Mouse (Mus musculus): Measurements from ENCODE around the gene Gpkow. TPM values are rescaled to one million over a fixed set of nuclear protein-coding genes. Genes with fewer than 3 reads are reported as not detected.
A peak's percentile ranks its signal among the peaks of the same experiment; 100 is the strongest.

The Gpkow gene
- total RNA-seq (2014; fragmentation: Nextera tagmentation) (28.3 and 53.3 TPM in 2 replicates), total RNA-seq (2017) (20.6 and 31.1 TPM in 2 replicates)

- peak; percentile 100 for ATAC-seq (replicated peaks; ENCODE audit: low FRiP score, low TSS enrichment, poor library complexity, severe bottlenecking)
These were observed at the start of gene Gpkow for GRCm38 (mm10) chrX:7696954-7697381. Gpkow (plus strand) TSS chrX:7697131.

GRCm38 (mm10) chrX:7648671-7649304 lies 48.1 kb upstream of the Gpkow start:
- peak; percentile 96 for ATAC-seq (replicated peaks; ENCODE audit: low FRiP score, low TSS enrichment, poor library complexity, severe bottlenecking)

- ATAC-seq (replicated peaks; ENCODE audit: low FRiP score, low TSS enrichment, poor library complexity, severe bottlenecking) = peak; percentile 98
These were observed 39.7 kb upstream of the Gpkow start, which contains the start of gene Prickle3 for GRCm38 (mm10) chrX:7657221-7657639. Prickle3 (plus strand) TSS chrX:7657260.

GRCm38 (mm10) chrX:7658031-7658784 lies 38.7 kb upstream of the Gpkow start:
- ATAC-seq (replicated peaks; ENCODE audit: low FRiP score, low TSS enrichment, poor library complexity, severe bottlenecking) = no peak

- ATAC-seq (replicated peaks; ENCODE audit: low FRiP score, low TSS enrichment, poor library complexity, severe bottlenecking) = no peak
These were observed 37.9 kb upstream of the Gpkow start for GRCm38 (mm10) chrX:7658785-7659589.

GRCm38 (mm10) chrX:7661086-7661485 lies 35.8 kb upstream of the Gpkow start:
- ATAC-seq (replicated peaks; ENCODE audit: low FRiP score, low TSS enrichment, poor library complexity, severe bottlenecking) = no peak

GRCm38 (mm10) chrX:7662936-7663335 lies 34.0 kb upstream of the Gpkow start:
- ATAC-seq (replicated peaks; ENCODE audit: low FRiP score, low TSS enrichment, poor library complexity, severe bottlenecking) = no peak

GRCm38 (mm10) chrX:7664791-7665190 lies 32.1 kb upstream of the Gpkow start:
- ATAC-seq (replicated peaks; ENCODE audit: low FRiP score, low TSS enrichment, poor library complexity, severe bottlenecking) = no peak

- ATAC-seq (replicated peaks; ENCODE audit: low FRiP score, low TSS enrichment, poor library complexity, severe bottlenecking) = no peak
These were observed 31.0 kb upstream of the Gpkow start for GRCm38 (mm10) chrX:7665739-7666502.

- ATAC-seq (replicated peaks; ENCODE audit: low FRiP score, low TSS enrichment, poor library complexity, severe bottlenecking) = peak; percentile 48
These were observed 26.5 kb upstream of the Gpkow start for GRCm38 (mm10) chrX:7670390-7670881.

GRCm38 (mm10) chrX:7670921-7671623 lies 25.9 kb upstream of the Gpkow start, which contains the start of gene Plp2:
Plp2 (minus strand) TSS chrX:7671390.
- peak; percentile 5; the same call in 1 of the 2 replicates for ATAC-seq (replicated peaks; ENCODE audit: low FRiP score, low TSS enrichment, poor library complexity, severe bottlenecking)

GRCm38 (mm10) chrX:7672739-7673138 lies 24.2 kb upstream of the Gpkow start:
- no peak for ATAC-seq (replicated peaks; ENCODE audit: low FRiP score, low TSS enrichment, poor library complexity, severe bottlenecking)

GRCm38 (mm10) chrX:7673578-7674281 lies 23.2 kb upstream of the Gpkow start:
- peak; percentile 68 for ATAC-seq (replicated peaks; ENCODE audit: low FRiP score, low TSS enrichment, poor library complexity, severe bottlenecking)

GRCm38 (mm10) chrX:7674284-7675000 lies 22.5 kb upstream of the Gpkow start:
- peak; percentile 62 for ATAC-seq (replicated peaks; ENCODE audit: low FRiP score, low TSS enrichment, poor library complexity, severe bottlenecking)

- no peak for ATAC-seq (replicated peaks; ENCODE audit: low FRiP score, low TSS enrichment, poor library complexity, severe bottlenecking)
These were observed 21.9 kb upstream of the Gpkow start for GRCm38 (mm10) chrX:7675001-7675380.

GRCm38 (mm10) chrX:7678986-7679385 lies 17.9 kb upstream of the Gpkow start:
- ATAC-seq (replicated peaks; ENCODE audit: low FRiP score, low TSS enrichment, poor library complexity, severe bottlenecking) = no peak

- peak; percentile 98 for ATAC-seq (replicated peaks; ENCODE audit: low FRiP score, low TSS enrichment, poor library complexity, severe bottlenecking)
These were observed 17.4 kb upstream of the Gpkow start for GRCm38 (mm10) chrX:7679405-7680056.
